Mouse (Mus musculus): ENCODE measurements at regions not wholly inside any gene's neighbourhood (a gene's known extent, or its start where the extent isn't known, plus 50 kb on each side); places are given as distances from the start of the nearest gene placed in this dataset.
A peak's percentile ranks its signal among the peaks of the same experiment; 100 is the strongest.

DNA sequence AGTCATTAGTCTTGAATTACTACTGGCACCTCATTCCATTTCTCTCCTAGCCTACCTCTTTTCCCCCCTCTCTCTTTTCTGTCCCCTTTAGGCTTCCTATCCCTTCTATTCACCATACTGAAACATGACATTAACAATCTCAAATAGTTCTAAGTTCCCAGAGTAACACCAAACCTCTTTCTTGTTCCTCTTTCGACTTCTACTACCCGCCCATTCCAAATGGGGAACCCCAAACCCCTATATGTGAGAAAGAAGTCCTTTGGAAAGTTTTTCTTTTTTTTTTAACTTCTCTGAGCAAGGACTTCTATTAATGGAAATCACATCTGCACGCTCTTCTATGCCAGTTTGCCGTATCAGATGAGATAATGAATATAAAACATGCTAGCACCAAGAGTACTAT, 97.7 kb upstream of the Acvr2a start:
- intact Hi-C loops (cut with DNase I) = no loop called here
- no peaks in the 10 kb centered on the region for H3K79me2 ChIP-seq (replicated peaks; ENCODE audit: control insufficient read depth, insufficient read depth, low read length)
- no peak overlapping the region for H3K27ac ChIP-seq
- TF ChIP-seq EP300 (IDR thresholded peaks at IDR 0.05; ENCODE audit: insufficient read depth, low read depth, low read length) = no peak
- no peak for TF ChIP-seq CTCF (IDR thresholded peaks at IDR 0.05)
- no peak for TF ChIP-seq POLR2A (IDR thresholded peaks at IDR 0.05; ENCODE audit: insufficient read depth, low read depth, low read length)
- no peak overlapping the region for H3K4me3 ChIP-seq
- no peaks in the 10 kb centered on the region for H3K36me3 ChIP-seq (ENCODE audit: control insufficient read depth, insufficient read depth, low read length)
- WGBS = 74% methylated on average over 4 of the region's 4 CpGs
- no peaks in the 10 kb centered on the region for H3K4me1 ChIP-seq (ENCODE audit: control insufficient read depth, insufficient read depth, low read length)
- H3K27me3 ChIP-seq (ENCODE audit: control insufficient read depth, insufficient read depth, low read length) = no peaks in the 10 kb centered on the region
- DNase-seq = no peak
- H3K9ac ChIP-seq (ENCODE audit: low read depth, low read length) = no peak overlapping the region

DNA sequence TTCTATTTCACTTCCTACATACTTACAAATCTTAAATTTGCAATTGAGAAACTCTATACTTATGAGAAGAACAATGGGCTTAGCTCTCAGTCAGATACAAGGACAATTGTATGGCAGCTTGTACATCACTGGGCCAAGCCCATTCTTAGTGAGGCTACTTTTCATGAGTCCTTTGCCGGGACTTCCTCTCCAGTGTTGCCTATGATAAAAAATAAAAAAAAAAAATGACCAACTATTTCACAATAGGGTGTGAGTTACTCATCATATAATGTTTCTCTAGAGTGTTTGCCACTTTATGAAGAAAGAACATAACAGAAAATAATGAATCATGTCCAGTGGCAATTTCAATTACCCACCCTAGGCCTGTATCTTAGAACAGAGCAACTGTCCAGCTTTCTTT, 96.1 kb upstream of the Acvr2a start:
- DNase-seq = no peak
- H3K4me3 ChIP-seq = no peak overlapping the region
- H3K27me3 ChIP-seq (ENCODE audit: control insufficient read depth, insufficient read depth, low read length) = no peaks in the 10 kb centered on the region
- TF ChIP-seq CTCF (IDR thresholded peaks at IDR 0.05) (no peak), POLR2A (IDR thresholded peaks at IDR 0.05; ENCODE audit: insufficient read depth, low read depth, low read length) (no peak), EP300 (IDR thresholded peaks at IDR 0.05; ENCODE audit: insufficient read depth, low read depth, low read length) (no peak)
- H3K9ac ChIP-seq (ENCODE audit: low read depth, low read length) = no peak overlapping the region
- no peaks in the 10 kb centered on the region for H3K36me3 ChIP-seq (ENCODE audit: control insufficient read depth, insufficient read depth, low read length)
- H3K27ac ChIP-seq = no peak overlapping the region
- no peaks in the 10 kb centered on the region for H3K79me2 ChIP-seq (replicated peaks; ENCODE audit: control insufficient read depth, insufficient read depth, low read length)
- intact Hi-C loops (cut with DNase I) = no loop called here
- H3K4me1 ChIP-seq (ENCODE audit: control insufficient read depth, insufficient read depth, low read length) = no peaks in the 10 kb centered on the region
- WGBS = 63% methylated on average over 1 of the region's 1 CpGs

DNA sequence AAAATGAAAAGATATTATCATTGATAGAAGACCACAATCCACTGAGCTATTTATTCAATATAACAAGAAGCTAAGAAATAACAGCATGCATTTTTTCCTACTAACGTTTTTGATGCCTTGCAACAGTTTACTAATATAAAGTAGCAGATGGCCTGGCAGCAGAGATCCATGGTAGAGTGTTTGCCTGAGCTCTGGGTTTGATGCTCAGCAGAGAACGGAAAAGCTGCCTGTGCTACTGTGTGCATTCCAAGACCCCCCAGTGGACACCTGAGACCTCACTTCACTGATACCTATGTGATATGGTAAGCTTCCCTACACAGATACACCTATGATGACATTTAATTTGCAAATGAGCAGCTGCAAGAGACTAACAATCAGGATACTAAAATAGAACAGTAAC, 95.6 kb upstream of the Acvr2a start:
- no peaks in the 10 kb centered on the region for H3K79me2 ChIP-seq (replicated peaks; ENCODE audit: control insufficient read depth, insufficient read depth, low read length)
- H3K36me3 ChIP-seq (ENCODE audit: control insufficient read depth, insufficient read depth, low read length) = no peaks in the 10 kb centered on the region
- no peak for TF ChIP-seq POLR2A (IDR thresholded peaks at IDR 0.05; ENCODE audit: insufficient read depth, low read depth, low read length)
- no peak for TF ChIP-seq CTCF (IDR thresholded peaks at IDR 0.05)
- TF ChIP-seq EP300 (IDR thresholded peaks at IDR 0.05; ENCODE audit: insufficient read depth, low read depth, low read length) = no peak
- intact Hi-C loops (cut with DNase I) = no loop called here
- H3K4me1 ChIP-seq (ENCODE audit: control insufficient read depth, insufficient read depth, low read length) = no peaks in the 10 kb centered on the region
- H3K9ac ChIP-seq (ENCODE audit: low read depth, low read length) = no peak overlapping the region
- H3K4me3 ChIP-seq = no peak overlapping the region
- no peaks in the 10 kb centered on the region for H3K27me3 ChIP-seq (ENCODE audit: control insufficient read depth, insufficient read depth, low read length)
- no peak overlapping the region for H3K27ac ChIP-seq
- WGBS = 87% methylated on average over 2 of the region's 2 CpGs
- no peak for DNase-seq

DNA sequence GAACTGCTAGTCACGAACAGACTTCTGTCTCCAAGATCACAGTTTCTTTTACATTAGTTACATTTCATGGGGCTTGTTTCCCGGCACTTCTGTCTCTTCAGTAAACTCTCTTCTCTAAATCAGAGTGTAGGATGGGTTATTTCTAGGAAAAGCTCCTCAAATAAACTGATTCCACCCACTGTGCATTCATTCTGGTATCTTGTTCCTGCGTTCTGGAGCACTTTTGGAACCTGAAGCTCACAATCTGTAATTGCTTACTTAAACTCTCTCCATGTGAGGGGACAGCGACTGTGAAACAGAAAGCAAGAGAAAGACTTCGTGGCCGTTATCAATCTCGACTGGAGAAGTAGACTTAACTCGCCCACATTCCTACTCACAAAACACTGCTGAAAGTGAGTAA, 83.1 kb upstream of the Acvr2a start:
- no peak for DNase-seq
- Histone ChIP-seq H3K36me3 (ENCODE audit: control insufficient read depth, insufficient read depth, low read length) (no peaks in the 10 kb centered on the region), H3K27ac (no peak overlapping the region), H3K4me3 (no peak overlapping the region), H3K79me2 (replicated peaks; ENCODE audit: control insufficient read depth, insufficient read depth, low read length) (no peaks in the 10 kb centered on the region), H3K9ac (ENCODE audit: low read depth, low read length) (no peak overlapping the region), H3K4me1 (ENCODE audit: control insufficient read depth, insufficient read depth, low read length) (no peaks in the 10 kb centered on the region), H3K27me3 (ENCODE audit: control insufficient read depth, insufficient read depth, low read length) (no peaks in the 10 kb centered on the region)
- intact Hi-C loops (cut with DNase I) = no loop called here
- 48% methylated on average over 8 of the region's 8 CpGs for WGBS
- TF ChIP-seq POLR2A (IDR thresholded peaks at IDR 0.05; ENCODE audit: insufficient read depth, low read depth, low read length) = no peak
- TF ChIP-seq EP300 (IDR thresholded peaks at IDR 0.05; ENCODE audit: insufficient read depth, low read depth, low read length) = no peak
- no peak for TF ChIP-seq CTCF (IDR thresholded peaks at IDR 0.05)

DNA sequence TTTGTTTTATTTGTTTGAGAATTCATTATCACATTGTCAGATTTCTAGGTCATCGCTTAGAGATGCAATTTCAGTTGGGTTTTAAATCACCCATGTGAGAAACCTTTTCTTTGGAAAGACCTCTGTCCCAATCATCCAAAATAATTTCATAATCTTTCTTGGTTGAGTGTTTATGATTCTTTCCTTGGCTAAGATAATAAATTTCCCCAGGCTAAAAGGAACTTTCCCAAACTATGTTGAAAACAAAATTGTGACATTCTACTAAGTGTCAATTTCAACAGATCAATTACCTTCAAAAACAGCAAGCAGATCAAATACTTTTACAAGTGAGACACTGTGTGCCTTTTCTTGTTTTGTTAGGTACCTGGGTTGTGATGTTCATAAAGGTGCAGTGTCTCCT, 80.0 kb upstream of the Acvr2a start:
- no peak overlapping the region for H3K27ac ChIP-seq
- no peak overlapping the region for H3K9ac ChIP-seq (ENCODE audit: low read depth, low read length)
- intact Hi-C loops (cut with DNase I) = no loop called here
- no peaks in the 10 kb centered on the region for H3K79me2 ChIP-seq (replicated peaks; ENCODE audit: control insufficient read depth, insufficient read depth, low read length)
- no peak overlapping the region for H3K4me3 ChIP-seq
- H3K27me3 ChIP-seq (ENCODE audit: control insufficient read depth, insufficient read depth, low read length) = no peaks in the 10 kb centered on the region
- no peaks in the 10 kb centered on the region for H3K4me1 ChIP-seq (ENCODE audit: control insufficient read depth, insufficient read depth, low read length)
- WGBS = 91% methylated on average over 1 of the region's 1 CpGs
- TF ChIP-seq CTCF (IDR thresholded peaks at IDR 0.05) (no peak), EP300 (IDR thresholded peaks at IDR 0.05; ENCODE audit: insufficient read depth, low read depth, low read length) (no peak), POLR2A (IDR thresholded peaks at IDR 0.05; ENCODE audit: insufficient read depth, low read depth, low read length) (no peak)
- no peaks in the 10 kb centered on the region for H3K36me3 ChIP-seq (ENCODE audit: control insufficient read depth, insufficient read depth, low read length)
- no peak for DNase-seq

DNA sequence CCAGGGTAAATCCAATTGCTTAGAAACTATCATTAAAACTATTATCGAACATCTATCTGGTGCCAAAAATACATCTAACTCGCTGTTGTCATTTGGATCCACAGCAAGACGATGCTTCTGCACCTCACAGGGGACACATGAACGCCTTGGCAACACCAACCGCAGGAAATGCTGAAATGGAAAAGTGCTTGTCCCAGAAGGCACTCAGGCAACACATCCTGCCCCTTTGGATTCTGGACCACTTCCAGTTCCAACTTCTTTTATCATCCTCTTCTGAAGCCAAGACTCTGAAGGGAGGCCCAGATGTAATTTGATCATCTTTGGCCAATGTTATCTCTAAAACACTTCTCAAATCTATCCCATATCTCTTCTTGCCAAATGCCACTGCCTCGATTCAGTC, 79.4 kb upstream of the Acvr2a start:
- TF ChIP-seq POLR2A (IDR thresholded peaks at IDR 0.05; ENCODE audit: insufficient read depth, low read depth, low read length) = no peak
- TF ChIP-seq EP300 (IDR thresholded peaks at IDR 0.05; ENCODE audit: insufficient read depth, low read depth, low read length) = no peak
- TF ChIP-seq CTCF (IDR thresholded peaks at IDR 0.05) = no peak
- DNase-seq = peak; percentile 19 to 30
- WGBS = 26% methylated on average over 6 of the region's 6 CpGs
- Histone ChIP-seq H3K79me2 (replicated peaks; ENCODE audit: control insufficient read depth, insufficient read depth, low read length) (no peaks in the 10 kb centered on the region), H3K4me3 (no peak overlapping the region), H3K27ac (no peak overlapping the region), H3K36me3 (ENCODE audit: control insufficient read depth, insufficient read depth, low read length) (no peaks in the 10 kb centered on the region), H3K4me1 (ENCODE audit: control insufficient read depth, insufficient read depth, low read length) (no peaks in the 10 kb centered on the region), H3K27me3 (ENCODE audit: control insufficient read depth, insufficient read depth, low read length) (no peaks in the 10 kb centered on the region), H3K9ac (ENCODE audit: low read depth, low read length) (no peak overlapping the region)
- intact Hi-C loops (cut with DNase I) = no loop called here
